Mouse (Mus musculus) heart, adult 2 months (tissue): Measurements from ENCODE around the gene Dab2.

Source experiments
- CTCF ChIP-seq: fragments of 200-600 bp; IDR thresholded peaks from 2 replicates; pipeline ENCODE4 v1.8.1; 2022; ENCODE audit warnings: antibody characterized with exemption, mild to moderate bottlenecking, moderate library complexity
- POLR2A ChIP-seq: fragments of 200-500 bp; IDR thresholded peaks from 2 replicates; pipeline ENCODE4 v1.6.1; 2011; ENCODE audit warnings: mild to moderate bottlenecking, low read depth, low read length, control low read depth; ENCODE audit not compliant: insufficient read depth

GRCm38 (mm10) chr15:6466995-6467394, 167.4 kb downstream of the Dab2 start:
- no peak for TF ChIP-seq CTCF
- TF ChIP-seq POLR2A = no peak
